Mouse (Mus musculus) kidney, adult 2 months (tissue): ENCODE measurements at regions not wholly inside any gene's neighbourhood (a gene's known extent, or its start where the extent isn't known, plus 50 kb on each side); places are given as distances from the start of the nearest gene placed in this dataset.

Experiments used
- CTCF ChIP-seq: fragments of 200-500 bp; conservative IDR thresholded peaks from 2 replicates; pipeline ENCODE4 v1.5.1; 2011; ENCODE audit warnings: low read depth, mild to moderate bottlenecking, control low read depth, low read length, moderate library complexity, mixed read lengths; ENCODE audit not compliant: insufficient read depth, insufficient read length
- POLR2A ChIP-seq: fragments of 200-500 bp; IDR thresholded peaks from one replicate; pipeline ENCODE4 v1.6.1; 2011; ENCODE audit warnings: low read depth, low read length, control low read depth

GRCm38 (mm10) chr14:36617987-36618386, 350.6 kb downstream of the Ccser2 start:
- TF ChIP-seq CTCF (no peak), POLR2A (no peak)
